Mouse (Mus musculus): ENCODE data around the gene Fev. TPM values are rescaled to one million over a fixed set of nuclear protein-coding genes. Genes with fewer than 3 reads are reported as not detected.

Gene Fev
- polyA plus RNA-seq, 1 experiment = 5.2 TPM

DNA sequence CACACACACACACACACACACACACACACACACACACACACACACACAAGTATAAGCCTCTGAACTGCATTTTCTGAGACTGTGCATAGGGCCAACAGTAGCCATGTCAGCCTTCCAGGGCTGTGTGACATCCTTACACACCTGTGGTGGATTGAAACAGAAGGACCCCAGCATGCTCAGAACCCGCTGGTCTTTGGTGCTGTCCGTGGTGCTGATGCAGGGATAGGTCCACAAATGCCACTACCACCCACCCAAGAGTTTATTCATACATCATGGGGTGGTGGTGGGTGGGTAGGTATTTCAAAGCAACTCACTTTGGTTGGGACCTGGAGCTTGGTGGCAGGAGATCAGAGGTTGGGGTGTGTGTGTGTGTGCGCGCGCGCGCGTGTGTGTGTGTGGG lies 6.3 kb upstream of the Fev start:
- Histone ChIP-seq H3K27ac (ENCODE audit: insufficient read depth, low read depth, low read length) (no peak overlapping the region), H3K4me1 (ENCODE audit: control insufficient read depth, insufficient read depth, insufficient read length, low read length) (0 out of 2 replicates have a peak, but pooled peaks cover 2% of the 10 kb centered on the region), H3K27me3 (ENCODE audit: control insufficient read depth, insufficient read depth, low read length) (peaks cover 34% of the 10 kb centered on the region), H3K4me3 (ENCODE audit: low read depth, low read length) (no peak overlapping the region), H3K36me3 (ENCODE audit: control insufficient read depth, insufficient read depth, low read length) (no peaks in the 10 kb centered on the region)
- WGBS = 3% methylated on average over 8 of the region's 8 CpGs
- no peak for TF ChIP-seq POLR2A (IDR thresholded peaks at IDR 0.05; ENCODE audit: low read depth, low read length)
- no peak for TF ChIP-seq CTCF (IDR thresholded peaks at IDR 0.05; ENCODE audit: extremely low read depth, insufficient read length, insufficient replicate concordance, low read depth, low read length)

DNA sequence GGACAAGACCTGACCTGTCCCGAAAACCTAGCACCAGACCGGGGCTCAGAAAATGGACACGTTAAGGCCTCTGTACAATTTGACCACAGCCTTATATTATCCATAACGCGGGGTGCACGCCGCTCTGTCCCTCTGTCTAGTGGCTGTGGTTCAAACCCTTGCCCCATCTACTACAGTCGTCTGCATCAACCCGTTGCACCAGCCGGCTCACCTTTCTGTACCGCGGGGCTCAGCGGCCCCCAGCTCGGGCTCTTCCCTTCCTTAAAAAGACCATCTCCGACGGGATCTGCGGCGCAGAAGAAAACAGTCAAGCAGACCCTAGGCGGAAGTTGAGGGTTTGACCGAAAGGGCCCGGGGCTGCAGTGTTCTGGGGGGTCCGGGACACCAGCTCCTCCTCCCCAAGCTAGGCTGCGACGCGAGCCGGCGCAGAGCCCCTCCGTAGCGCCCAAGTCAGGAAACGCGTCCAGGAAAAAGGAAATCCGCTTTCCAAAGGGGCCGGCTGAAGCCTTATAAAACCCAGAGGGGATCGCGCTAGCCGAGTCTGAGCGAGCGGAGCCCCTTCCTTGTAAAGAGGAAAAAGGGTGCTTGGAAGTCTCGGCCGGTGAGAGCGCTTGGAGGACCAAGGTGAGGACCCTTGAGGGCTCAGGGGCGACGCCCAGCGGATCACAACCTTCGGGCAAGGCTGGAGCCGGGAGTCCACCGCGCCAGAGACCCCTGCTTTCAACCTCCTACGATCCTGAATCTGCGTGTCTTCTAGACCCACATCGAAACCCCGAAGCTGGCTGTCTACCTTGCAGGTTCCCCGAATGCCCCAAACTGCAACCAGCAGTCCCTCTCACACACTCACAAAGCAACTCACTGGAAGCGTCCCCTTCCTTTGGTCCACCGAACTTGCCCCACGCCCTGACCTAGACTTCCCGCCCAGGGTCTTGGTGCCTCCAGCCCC lies 750 bp downstream of the Fev start:
- H3K4me3 ChIP-seq (ENCODE audit: low read depth, low read length) = no peak overlapping the region
- peaks cover 61% of the 10 kb centered on the region for H3K27me3 ChIP-seq (ENCODE audit: control insufficient read depth, insufficient read depth, low read length)
- no peak for TF ChIP-seq POLR2A (IDR thresholded peaks at IDR 0.05; ENCODE audit: low read depth, low read length)
- TF ChIP-seq CTCF (IDR thresholded peaks at IDR 0.05; ENCODE audit: extremely low read depth, insufficient read length, insufficient replicate concordance, low read depth, low read length) = no peak

GRCm38 (mm10) chr1:74883441-74883840 lies 1.8 kb downstream of the Fev start:
- H3K27ac ChIP-seq (ENCODE audit: insufficient read depth, low read depth, low read length) = no peak overlapping the region
- TF ChIP-seq POLR2A (IDR thresholded peaks at IDR 0.05; ENCODE audit: low read depth, low read length) = no peak
- TF ChIP-seq CTCF (IDR thresholded peaks at IDR 0.05; ENCODE audit: extremely low read depth, insufficient read length, insufficient replicate concordance, low read depth, low read length) = no peak
- no peak overlapping the region for H3K4me3 ChIP-seq (ENCODE audit: low read depth, low read length)
- no peaks in the 10 kb centered on the region for H3K36me3 ChIP-seq (ENCODE audit: control insufficient read depth, insufficient read depth, low read length)
- WGBS = 22% methylated on average over 5 of the region's 5 CpGs
- peaks cover 3% of the 10 kb centered on the region for H3K4me1 ChIP-seq (ENCODE audit: control insufficient read depth, insufficient read depth, insufficient read length, low read length)
- H3K27me3 ChIP-seq (ENCODE audit: control insufficient read depth, insufficient read depth, low read length) = peaks cover 61% of the 10 kb centered on the region

More for the DNA sequence above, 750 bp downstream of the Fev start:
- Histone ChIP-seq H3K36me3 (ENCODE audit: control insufficient read depth, insufficient read depth, low read length) (no peaks in the 10 kb centered on the region), H3K27ac (ENCODE audit: insufficient read depth, low read depth, low read length) (no peak overlapping the region), H3K4me1 (ENCODE audit: control insufficient read depth, insufficient read depth, insufficient read length, low read length) (peaks cover 3% of the 10 kb centered on the region)
- WGBS = 3% methylated on average over 57 of the region's 57 CpGs

GRCm38 (mm10) chr1:74882828-74883227 lies 2.4 kb downstream of the Fev start:
- no peaks in the 10 kb centered on the region for H3K36me3 ChIP-seq (ENCODE audit: control insufficient read depth, insufficient read depth, low read length)
- WGBS = 9% methylated on average over 8 of the region's 8 CpGs
- no peak for TF ChIP-seq POLR2A (IDR thresholded peaks at IDR 0.05; ENCODE audit: low read depth, low read length)
- H3K4me1 ChIP-seq (ENCODE audit: control insufficient read depth, insufficient read depth, insufficient read length, low read length) = peaks cover 3% of the 10 kb centered on the region
- no peak overlapping the region for H3K27ac ChIP-seq (ENCODE audit: insufficient read depth, low read depth, low read length)
- H3K4me3 ChIP-seq (ENCODE audit: low read depth, low read length) = no peak overlapping the region
- peaks cover 61% of the 10 kb centered on the region for H3K27me3 ChIP-seq (ENCODE audit: control insufficient read depth, insufficient read depth, low read length)

- Histone ChIP-seq H3K4me3 (ENCODE audit: low read depth, low read length) (peak overlapping the region; percentile 33), H3K27me3 (ENCODE audit: control insufficient read depth, insufficient read depth, low read length) (peaks cover 61% of the 10 kb centered on the region), H3K36me3 (ENCODE audit: control insufficient read depth, insufficient read depth, low read length) (no peaks in the 10 kb centered on the region), H3K4me1 (ENCODE audit: control insufficient read depth, insufficient read depth, insufficient read length, low read length) (peaks cover 3% of the 10 kb centered on the region), H3K27ac (ENCODE audit: insufficient read depth, low read depth, low read length) (no peak overlapping the region)
- WGBS = 1% methylated on average over 73 of the region's 74 CpGs
- no peak for TF ChIP-seq POLR2A (IDR thresholded peaks at IDR 0.05; ENCODE audit: low read depth, low read length)
- no peak for TF ChIP-seq CTCF (IDR thresholded peaks at IDR 0.05; ENCODE audit: extremely low read depth, insufficient read length, insufficient replicate concordance, low read depth, low read length)
These were observed 3.0 kb downstream of the Fev start for GRCm38 (mm10) chr1:74882055-74882734.

GRCm38 (mm10) chr1:74880785-74881360 lies 4.3 kb downstream of the Fev start:
- TF ChIP-seq POLR2A (IDR thresholded peaks at IDR 0.05; ENCODE audit: low read depth, low read length) = no peak
- TF ChIP-seq CTCF (IDR thresholded peaks at IDR 0.05; ENCODE audit: extremely low read depth, insufficient read length, insufficient replicate concordance, low read depth, low read length) = peak; percentile 91
- Histone ChIP-seq H3K27ac (ENCODE audit: insufficient read depth, low read depth, low read length) (no peak overlapping the region), H3K4me1 (ENCODE audit: control insufficient read depth, insufficient read depth, insufficient read length, low read length) (peaks cover 3% of the 10 kb centered on the region), H3K36me3 (ENCODE audit: control insufficient read depth, insufficient read depth, low read length) (no peaks in the 10 kb centered on the region), H3K27me3 (ENCODE audit: control insufficient read depth, insufficient read depth, low read length) (peaks cover 49% of the 10 kb centered on the region), H3K4me3 (ENCODE audit: low read depth, low read length) (no peak overlapping the region)
- WGBS = 7% methylated on average over 18 of the region's 18 CpGs

- TF ChIP-seq CTCF (IDR thresholded peaks at IDR 0.05; ENCODE audit: extremely low read depth, insufficient read length, insufficient replicate concordance, low read depth, low read length) = no peak
- TF ChIP-seq POLR2A (IDR thresholded peaks at IDR 0.05; ENCODE audit: low read depth, low read length) = no peak
- 43% methylated on average over 3 of the region's 3 CpGs for WGBS
These were observed 8.0 kb downstream of the Fev start for GRCm38 (mm10) chr1:74877199-74877598.

More at GRCm38 (mm10) chr1:74877199-74877598, 8.0 kb downstream of the Fev start:
- H3K27me3 ChIP-seq (ENCODE audit: control insufficient read depth, insufficient read depth, low read length) = peaks cover 16% of the 10 kb centered on the region
- no peaks in the 10 kb centered on the region; the same call in none of the 2 replicates for H3K4me1 ChIP-seq (ENCODE audit: control insufficient read depth, insufficient read depth, insufficient read length, low read length)
- H3K36me3 ChIP-seq (ENCODE audit: control insufficient read depth, insufficient read depth, low read length) = no peaks in the 10 kb centered on the region
- H3K27ac ChIP-seq (ENCODE audit: insufficient read depth, low read depth, low read length) = no peak overlapping the region
- no peak overlapping the region for H3K4me3 ChIP-seq (ENCODE audit: low read depth, low read length)

Data from small intestine, adult 2 months (tissue).